Mouse (Mus musculus) hindbrain, embryonic 15.5 days (tissue): ENCODE measurements around the gene Plekhm1. TPM values are rescaled to one million over a fixed set of nuclear protein-coding genes. Genes with fewer than 3 reads are reported as not detected.
"Not testable (repeated sequence)": the region's sequence is repeated elsewhere in the genome, so short reads cannot be mapped to it uniquely, and the experiment has no call there.

Experiments used
- ATAC-seq: fragments of 200-750 bp; cut with Nextera tagmentation; 2 replicates; pipeline ENCODE4 v1.8.0; 2017; ENCODE audit warnings: low read depth, moderate number of reproducible peaks, moderate TSS enrichment; ENCODE audit not compliant: low FRiP score
- H3K27ac ChIP-seq: fragments of 300-500 bp; sonication (generic); replicated peaks from 2 replicates; pipeline ENCODE4 v1.5.1; 2015; ENCODE audit warnings: mild to moderate bottlenecking, inconsistent platforms
- H3K27me3 ChIP-seq: fragments of 300-500 bp; sonication (generic); 2 replicates; pipeline ENCODE4 v1.6.1; 2015; ENCODE audit warnings: control low read depth, inconsistent platforms
- H3K36me3 ChIP-seq: fragments of 300-500 bp; sonication (generic); 2 replicates; pipeline ENCODE4 v1.6.1; 2015; ENCODE audit warnings: control low read depth, inconsistent platforms
- H3K4me1 ChIP-seq: fragments of 300-500 bp; sonication (generic); replicated peaks from 2 replicates; pipeline ENCODE4 v1.6.1; 2015; ENCODE audit warnings: control low read depth, inconsistent platforms
- H3K4me2 ChIP-seq: fragments of 300-500 bp; sonication (generic); 2 replicates; pipeline ENCODE4 v1.6.1; 2015; ENCODE audit warnings: moderate library complexity, mild to moderate bottlenecking, inconsistent platforms
- H3K4me3 ChIP-seq: fragments of 300-500 bp; sonication (generic); 2 replicates; pipeline ENCODE4 v1.5.1; 2015; ENCODE audit warnings: mild to moderate bottlenecking, inconsistent platforms
- H3K9ac ChIP-seq: fragments of 300-500 bp; sonication (generic); 2 replicates; pipeline ENCODE4 v1.6.1; 2015; ENCODE audit warnings: inconsistent platforms
- H3K9me3 ChIP-seq: fragments of 300-500 bp; sonication (generic); 2 replicates; pipeline ENCODE4 v1.6.1; 2016; ENCODE audit warnings: control low read depth, inconsistent platforms
- WGBS: fragments of 180-500 bp; shearing (Covaris S2); methylation state at CpG from one replicate; pipeline ENCODE4 v1.1.7; 2015; 5-methylcytosine and 5-hydroxymethylcytosine counted together
- polyA plus RNA-seq: library from polyadenylated mRNA; unstranded; fragments of >200 nt; fragmentation: Nextera tagmentation; extraction: Ambion mirVana; gene quantifications from 2 replicates; pipeline ENCODE4 v1.2.1, GENCODE M21; 2015

The Plekhm1 gene
- polyA plus RNA-seq = 9.8 and 10.0 TPM in 2 replicates

DNA sequence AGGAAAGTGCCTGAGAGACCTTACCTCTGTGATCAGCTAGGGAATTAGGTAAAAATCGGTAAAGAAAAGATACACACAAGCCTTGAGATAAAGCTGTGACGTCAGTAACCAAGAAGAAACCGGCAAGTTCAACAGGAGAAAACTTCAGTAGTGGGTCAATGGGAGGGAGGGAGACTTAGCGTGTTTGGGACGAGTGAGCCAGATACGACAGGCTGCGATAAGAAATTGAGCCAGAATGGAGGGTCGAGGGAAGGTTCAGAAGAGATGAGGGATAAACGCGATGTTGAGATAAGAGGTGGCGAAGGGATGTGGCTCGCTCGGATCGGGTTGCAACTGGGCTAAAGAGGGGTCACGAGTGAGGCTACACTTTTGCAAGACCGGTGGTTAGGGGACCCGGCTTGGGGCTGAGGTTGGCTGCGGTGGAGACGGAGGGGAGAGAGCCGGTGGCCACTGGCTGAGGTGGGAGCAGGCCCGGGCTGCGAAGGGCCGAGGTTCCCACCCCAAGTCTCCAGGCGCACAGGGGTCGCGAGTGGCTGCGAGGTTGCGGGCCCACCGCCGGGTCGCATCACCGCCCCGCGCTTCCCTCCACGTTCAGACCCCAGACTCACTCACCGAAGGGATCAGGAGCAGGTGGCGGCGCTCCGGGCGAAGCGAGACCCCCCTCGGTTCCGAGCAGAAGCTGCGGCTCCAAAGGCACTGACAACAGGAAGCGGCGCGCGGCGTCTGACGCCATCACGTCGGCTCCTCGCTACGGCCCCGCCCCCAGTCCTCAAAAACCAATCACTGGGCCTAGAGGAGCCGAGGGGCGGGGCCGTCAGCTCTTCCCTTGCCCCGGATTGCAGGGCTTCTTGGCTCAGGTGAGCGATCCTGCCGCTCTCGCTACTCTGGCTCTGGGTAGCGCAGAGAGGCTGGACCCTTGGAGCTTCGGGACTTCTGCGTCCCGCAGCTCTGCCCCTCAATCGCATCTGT, at the start of gene Plekhm1:
Gene Plekhm1, minus strand, starts transcription at position 707 of the 969 bp plus-strand sequence.
- Histone ChIP-seq H3K27me3 (no peaks in the 10 kb centered on the region), H3K36me3 (no peaks in the 10 kb centered on the region), H3K4me1 (peaks cover 24% of the 10 kb centered on the region), H3K4me3 (peak within 1 kb of the TSS; percentile 67), H3K9ac (peak within 1 kb of the TSS; percentile 63), H3K9me3 (no peaks in the 10 kb centered on the region), H3K4me2 (peak within 1 kb of the TSS; percentile 74), H3K27ac (peak within 1 kb of the TSS; percentile 76)
- WGBS = under 1% methylated on average over 66 of the region's 67 CpGs
- peak; percentile 99 for ATAC-seq

DNA sequence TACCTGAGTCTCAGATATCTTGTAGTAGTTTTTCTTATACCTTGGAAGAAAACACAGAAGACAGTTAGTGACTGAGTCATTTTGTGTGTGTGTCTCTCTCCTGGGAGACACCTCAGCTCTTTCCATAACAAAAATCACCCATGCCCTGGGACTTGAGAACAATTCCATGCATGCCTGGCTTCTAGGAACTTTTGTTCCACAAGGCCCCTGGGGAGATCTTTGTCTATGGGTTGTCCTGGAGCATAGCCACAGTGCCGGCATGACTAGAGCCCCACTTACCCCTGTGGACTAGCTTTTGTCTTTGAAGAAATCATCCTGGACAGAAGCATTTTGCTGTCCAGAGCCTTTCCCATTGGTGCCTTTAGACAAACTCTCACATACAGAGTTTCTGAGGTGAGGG, 38.6 kb upstream of the Plekhm1 start:
- ATAC-seq, H3K36me3 ChIP-seq: not testable (repeated sequence)
- WGBS = 23% methylated on average over 1 of the region's 1 CpGs

GRCm38 (mm10) chr11:103449721-103450120, 37.2 kb upstream of the Plekhm1 start:
- H3K4me3 ChIP-seq, H3K27me3 ChIP-seq, H3K9me3 ChIP-seq, H3K4me2 ChIP-seq, H3K4me1 ChIP-seq, H3K9ac ChIP-seq, H3K27ac ChIP-seq, H3K36me3 ChIP-seq, ATAC-seq: not testable (repeated sequence)
- WGBS = 91% methylated on average over 14 of the region's 14 CpGs

More for the DNA sequence above, 38.6 kb upstream of the Plekhm1 start:
- H3K4me1 ChIP-seq, H3K9ac ChIP-seq, H3K27me3 ChIP-seq, H3K9me3 ChIP-seq, H3K27ac ChIP-seq, H3K4me2 ChIP-seq, H3K4me3 ChIP-seq: not testable (repeated sequence)

- 90% methylated on average over 3 of the region's 3 CpGs for WGBS
- Histone ChIP-seq H3K27ac (no peak overlapping the region), H3K27me3 (no peaks in the 10 kb centered on the region), H3K4me1 (no peaks in the 10 kb centered on the region), H3K36me3 (no peaks in the 10 kb centered on the region), H3K4me2 (no peak overlapping the region), H3K4me3 (no peak overlapping the region), H3K9me3 (no peaks in the 10 kb centered on the region), H3K9ac (no peak overlapping the region)
- ATAC-seq = no peak
Measured at GRCm38 (mm10) chr11:103443678-103444077, 31.2 kb upstream of the Plekhm1 start.

DNA sequence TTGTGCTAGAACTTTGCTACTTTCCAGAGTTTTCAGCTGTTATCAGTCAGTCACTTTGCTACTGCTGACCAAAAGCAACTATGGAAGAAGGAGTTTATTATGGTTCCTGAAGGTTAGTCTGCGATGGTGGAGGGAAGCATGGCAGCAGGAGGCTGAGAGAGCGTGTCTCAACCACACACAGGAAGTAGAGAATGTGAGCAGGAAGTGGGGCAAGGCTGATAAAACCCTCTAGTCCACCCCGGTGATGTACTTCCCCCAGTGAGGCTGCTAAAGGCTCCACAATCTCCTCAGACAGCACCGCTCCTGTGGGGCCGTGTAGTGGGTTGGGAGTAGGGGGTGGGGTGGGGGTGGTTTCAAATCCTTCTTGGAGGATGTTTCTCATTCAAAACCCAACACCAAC, 23.8 kb upstream of the Plekhm1 start:
- Histone ChIP-seq H3K27ac (no peak overlapping the region), H3K27me3 (no peaks in the 10 kb centered on the region), H3K4me2 (no peak overlapping the region), H3K9me3 (no peaks in the 10 kb centered on the region), H3K4me1 (no peaks in the 10 kb centered on the region), H3K36me3 (no peaks in the 10 kb centered on the region), H3K9ac (no peak overlapping the region), H3K4me3 (no peak overlapping the region)
- no peak for ATAC-seq
- 90% methylated on average over 5 of the region's 5 CpGs for WGBS

DNA sequence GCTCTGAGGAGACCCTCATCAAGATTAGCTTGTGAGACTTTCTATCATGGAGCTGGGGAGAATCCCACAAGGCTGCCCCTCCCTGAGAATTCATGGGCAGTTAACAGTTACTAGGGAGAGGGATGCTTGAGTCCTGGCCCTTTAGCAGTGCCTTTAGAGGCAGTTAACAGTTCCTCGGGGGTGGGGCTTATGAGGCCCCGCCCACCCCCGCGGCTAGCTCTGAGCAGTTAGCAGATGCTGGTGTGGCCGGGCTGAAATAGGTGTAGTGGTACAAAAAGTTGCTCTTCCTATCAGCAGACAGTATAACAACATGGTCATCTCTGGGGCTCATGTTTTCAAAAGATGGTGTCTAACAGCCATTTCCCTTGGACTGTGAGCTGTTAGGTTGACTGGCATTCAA, 12.5 kb upstream of the Plekhm1 start:
- H3K27ac ChIP-seq = no peak overlapping the region
- ATAC-seq = no peak
- no peak overlapping the region for H3K4me2 ChIP-seq
- H3K27me3 ChIP-seq = no peaks in the 10 kb centered on the region
- H3K9ac ChIP-seq = no peak overlapping the region
- no peaks in the 10 kb centered on the region for H3K4me1 ChIP-seq
- no peaks in the 10 kb centered on the region for H3K9me3 ChIP-seq
- 41% methylated on average over 5 of the region's 5 CpGs for WGBS
- no peak overlapping the region for H3K4me3 ChIP-seq
- H3K36me3 ChIP-seq = no peaks in the 10 kb centered on the region

GRCm38 (mm10) chr11:103419667-103420066, 7.2 kb upstream of the Plekhm1 start:
- Histone ChIP-seq H3K36me3 (no peaks in the 10 kb centered on the region), H3K27me3 (no peaks in the 10 kb centered on the region), H3K27ac (no peak overlapping the region), H3K9ac (no peak overlapping the region), H3K4me2 (no peak overlapping the region), H3K4me3 (no peak overlapping the region), H3K9me3 (no peaks in the 10 kb centered on the region), H3K4me1 (no peaks in the 10 kb centered on the region)
- 88% methylated on average over 13 of the region's 13 CpGs for WGBS
- no peak for ATAC-seq

DNA sequence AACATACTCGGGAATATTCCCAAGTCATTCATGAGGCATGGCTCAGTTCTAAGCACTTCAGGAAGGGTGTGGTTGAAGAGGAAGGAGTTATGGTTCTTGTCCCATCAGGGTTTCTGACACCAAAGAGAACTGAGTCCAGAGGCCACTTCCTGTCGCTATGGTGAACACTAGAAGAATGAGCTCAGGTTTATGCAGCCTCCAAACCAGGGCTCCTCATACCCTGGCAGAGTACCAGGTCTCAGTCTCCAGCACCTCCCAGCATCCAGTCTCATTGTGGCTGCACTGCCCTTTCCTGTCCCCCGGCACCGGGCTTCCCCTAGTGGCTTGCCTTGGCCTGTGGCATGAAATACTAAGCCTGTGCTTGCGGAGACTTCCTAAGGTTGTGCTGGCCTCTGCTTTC, 6.7 kb upstream of the Plekhm1 start:
- Histone ChIP-seq H3K27ac (no peak overlapping the region), H3K4me1 (no peaks in the 10 kb centered on the region), H3K36me3 (no peaks in the 10 kb centered on the region), H3K9me3 (no peaks in the 10 kb centered on the region), H3K4me2 (no peak overlapping the region), H3K9ac (no peak overlapping the region), H3K27me3 (no peaks in the 10 kb centered on the region), H3K4me3 (no peak overlapping the region)
- ATAC-seq = no peak
- WGBS = 81% methylated on average over 5 of the region's 5 CpGs

DNA sequence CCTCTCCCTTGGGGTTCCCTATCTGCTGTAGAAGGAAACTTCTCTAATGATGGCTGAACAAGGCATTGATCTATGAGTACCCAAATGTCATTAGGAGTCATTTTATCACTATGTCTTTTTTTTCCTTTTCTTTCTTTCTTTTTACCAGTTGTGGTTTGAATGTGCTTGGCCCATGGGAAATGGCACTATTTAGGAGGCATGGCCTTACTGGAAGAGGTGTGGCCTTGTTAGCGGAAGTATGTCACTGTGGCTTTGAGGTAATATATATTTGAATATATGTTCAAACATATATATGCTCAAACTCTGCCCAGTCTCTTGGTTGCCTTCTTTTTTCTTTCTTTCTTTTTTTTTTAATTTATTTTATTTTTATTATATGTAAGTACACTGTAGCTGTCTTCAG, 1.0 kb upstream of the Plekhm1 start:
- H3K4me2 ChIP-seq = peak overlapping the region; percentile 74
- no peak overlapping the region for H3K9ac ChIP-seq
- 100% methylated on average over 1 of the region's 1 CpGs for WGBS
- peaks cover 24% of the 10 kb centered on the region for H3K4me1 ChIP-seq
- H3K9me3 ChIP-seq = no peaks in the 10 kb centered on the region
- no peak for ATAC-seq
- H3K4me3 ChIP-seq = peak overlapping the region; percentile 67
- no peaks in the 10 kb centered on the region for H3K27me3 ChIP-seq
- no peaks in the 10 kb centered on the region for H3K36me3 ChIP-seq
- no peak overlapping the region for H3K27ac ChIP-seq

- ATAC-seq = peak; percentile 63
Measured at GRCm38 (mm10) chr11:103412950-103413423, 500 bp upstream of the Plekhm1 start.

GRCm38 (mm10) chr11:103411301-103411700, 1.2 kb downstream of the Plekhm1 start:
- peak overlapping the region; percentile 67 for H3K4me3 ChIP-seq
- H3K27me3 ChIP-seq = no peaks in the 10 kb centered on the region
- no peaks in the 10 kb centered on the region for H3K9me3 ChIP-seq
- H3K4me1 ChIP-seq = peaks cover 24% of the 10 kb centered on the region
- H3K4me2 ChIP-seq = peak overlapping the region; percentile 74
- H3K9ac ChIP-seq = peak overlapping the region; percentile 63
- WGBS = 86% methylated on average over 1 of the region's 1 CpGs
- no peak overlapping the region for H3K27ac ChIP-seq
- no peaks in the 10 kb centered on the region for H3K36me3 ChIP-seq
- no peak for ATAC-seq

More at GRCm38 (mm10) chr11:103412950-103413423, 500 bp upstream of the Plekhm1 start:
- peak overlapping the region; percentile 76 for H3K27ac ChIP-seq
- peak overlapping the region; percentile 74 for H3K4me2 ChIP-seq
- H3K9ac ChIP-seq = peak overlapping the region; percentile 52
- H3K27me3 ChIP-seq = no peaks in the 10 kb centered on the region
- WGBS = 2% methylated on average over 14 of the region's 14 CpGs
- peak overlapping the region; percentile 67 for H3K4me3 ChIP-seq
- no peaks in the 10 kb centered on the region for H3K36me3 ChIP-seq
- H3K9me3 ChIP-seq = no peaks in the 10 kb centered on the region
- H3K4me1 ChIP-seq = peaks cover 24% of the 10 kb centered on the region

- ATAC-seq = no peak
- Histone ChIP-seq H3K36me3 (no peaks in the 10 kb centered on the region), H3K27me3 (no peaks in the 10 kb centered on the region), H3K4me3 (no peak overlapping the region), H3K9ac (no peak overlapping the region), H3K9me3 (no peaks in the 10 kb centered on the region), H3K4me2 (no peak overlapping the region), H3K4me1 (peaks cover 24% of the 10 kb centered on the region), H3K27ac (no peak overlapping the region)
- WGBS = 94% methylated on average over 13 of the region's 13 CpGs
Measured at GRCm38 (mm10) chr11:103408880-103409279, 3.6 kb downstream of the Plekhm1 start.
